Mouse (Mus musculus) layer of hippocampus, adult 8-10 months (tissue): Measurements from ENCODE around the gene Gm28043. TPM values are rescaled to one million over a fixed set of nuclear protein-coding genes. Genes with fewer than 3 reads are reported as not detected.

Source experiments
- DNase-seq, 2 experiments: peaks; one replicate each; pipeline ENCODE4 v3.0.0; 2022; ENCODE audit warnings: low spot score in 2 of 2
- total RNA-seq, 4 experiments: library from RNA; stranded (reverse); gene quantifications; 2 replicates each; pipeline ENCODE4 v1.2.4; 2022

The Gm28043 gene
- total RNA-seq, 4 experiments from 2014 or later: 4.5 to 6.3 (median 5.5) TPM

GRCm38 (mm10) chr17:29623488-29623887 is 8.8 kb downstream of the Gm28043 start:
- no peak for DNase-seq

- DNase-seq: no peak
These were observed 12.6 kb downstream of the Gm28043 start for GRCm38 (mm10) chr17:29627285-29627684.

DNA sequence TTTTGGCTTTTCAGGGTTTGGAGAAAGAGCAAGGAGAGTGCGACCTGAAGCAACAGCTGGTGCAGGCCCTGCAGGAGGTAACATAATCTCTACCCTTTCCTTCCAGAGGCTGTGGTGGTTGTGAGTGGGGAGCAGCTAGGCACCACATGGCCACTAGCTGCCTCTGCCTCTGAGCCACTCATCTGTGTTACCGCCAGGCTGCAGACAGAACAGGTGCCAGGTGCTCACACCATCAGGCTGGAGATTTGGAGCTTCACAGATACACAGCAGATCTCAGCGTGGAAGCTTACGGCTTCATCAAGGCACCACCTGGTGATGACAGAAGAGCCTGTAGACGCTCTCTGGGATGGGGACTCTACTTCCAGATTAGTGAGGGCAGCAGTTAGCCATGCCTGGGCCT is 14.3 kb downstream of the Gm28043 start:
- peak in 1 of 2 experiments; percentile 36 for DNase-seq

DNA sequence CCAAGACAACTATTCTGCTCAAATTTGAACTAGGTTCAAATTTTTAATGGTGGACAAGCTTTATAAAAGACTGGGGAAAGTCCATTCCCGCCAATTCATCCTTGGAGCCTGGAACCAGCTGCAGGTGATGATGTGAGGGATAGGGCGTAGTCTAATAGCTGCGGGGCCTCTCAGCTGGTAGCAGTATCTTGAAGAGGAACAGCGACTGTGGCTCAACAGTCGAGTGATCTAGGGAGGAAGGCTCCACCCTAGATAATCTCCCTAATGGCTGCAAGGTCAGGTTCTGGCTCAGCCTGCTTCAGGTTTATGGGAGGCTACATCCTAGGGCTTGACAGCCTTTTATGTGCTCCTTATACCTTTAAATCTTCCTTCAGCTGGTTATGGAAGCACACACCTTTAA is 14.9 kb downstream of the Gm28043 start:
- DNase-seq: no peak

DNA sequence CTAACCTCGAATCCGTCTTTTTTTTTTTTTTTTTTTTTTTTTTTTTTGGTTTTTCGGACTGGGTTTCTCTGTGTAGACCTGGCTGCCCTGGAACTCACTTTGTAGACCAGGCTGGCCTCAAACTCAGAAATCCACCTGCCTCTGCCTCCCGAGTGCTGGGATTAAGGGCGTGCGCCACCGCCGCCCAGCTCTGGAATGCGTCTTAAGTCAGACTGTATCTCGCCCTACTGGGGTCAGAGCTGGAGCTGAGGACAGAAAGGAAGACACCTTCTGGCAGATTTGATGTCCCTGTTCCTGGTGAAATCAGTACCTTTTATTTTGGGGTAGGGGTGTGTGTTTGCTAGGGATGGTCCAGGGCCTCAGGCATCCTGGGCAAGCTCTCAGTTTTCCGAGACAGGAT is 17.6 kb downstream of the Gm28043 start:
- DNase-seq: no peak

DNA sequence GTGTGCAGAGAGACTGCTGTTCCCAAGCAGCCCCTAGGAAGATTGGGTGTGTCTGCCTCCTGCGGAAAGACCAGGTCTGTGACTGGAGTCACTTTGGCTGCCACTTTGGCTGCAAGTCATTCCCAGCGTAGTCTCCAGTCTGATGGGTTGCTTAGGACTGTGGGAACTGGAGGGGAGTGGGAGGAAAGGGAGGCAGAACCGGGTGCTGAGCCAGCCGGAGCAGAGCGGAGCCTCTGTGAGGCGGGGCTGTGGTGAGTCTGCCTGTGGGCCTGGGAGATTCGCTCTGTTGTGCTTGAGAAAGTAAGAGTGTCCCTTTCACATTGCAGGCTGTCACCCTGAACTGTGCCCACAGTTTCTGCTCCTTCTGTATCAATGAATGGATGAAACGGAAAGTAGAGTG is 20.8 kb downstream of the Gm28043 start:
- DNase-seq: peak in 1 of 2 experiments; percentile 33

GRCm38 (mm10) chr17:29636118-29636517 is 21.4 kb downstream of the Gm28043 start:
- DNase-seq: peak in 1 of 2 experiments; percentile 55

DNA sequence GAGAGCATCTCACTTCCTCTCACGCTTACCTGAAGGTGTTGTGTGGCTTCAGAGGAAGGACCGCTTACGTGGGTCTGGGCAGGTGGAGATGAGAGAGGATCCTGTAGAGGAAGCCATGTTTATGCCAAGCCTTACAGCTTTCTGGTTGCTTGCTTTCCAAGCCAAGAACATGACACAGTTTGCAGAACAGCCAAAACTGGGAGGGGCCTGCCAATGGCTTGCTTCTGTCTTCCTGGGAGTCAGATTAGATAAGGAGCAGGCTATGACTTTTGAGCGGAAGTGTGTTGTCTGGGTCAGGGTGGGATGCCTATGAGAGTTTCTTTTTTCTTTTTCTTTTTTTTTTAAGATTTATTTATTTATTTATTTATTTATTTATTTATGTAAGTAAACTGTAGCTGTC is 22.7 kb downstream of the Gm28043 start:
- no peak for DNase-seq

GRCm38 (mm10) chr17:29637895-29638294 is 23.2 kb downstream of the Gm28043 start:
- no peak for DNase-seq

DNA sequence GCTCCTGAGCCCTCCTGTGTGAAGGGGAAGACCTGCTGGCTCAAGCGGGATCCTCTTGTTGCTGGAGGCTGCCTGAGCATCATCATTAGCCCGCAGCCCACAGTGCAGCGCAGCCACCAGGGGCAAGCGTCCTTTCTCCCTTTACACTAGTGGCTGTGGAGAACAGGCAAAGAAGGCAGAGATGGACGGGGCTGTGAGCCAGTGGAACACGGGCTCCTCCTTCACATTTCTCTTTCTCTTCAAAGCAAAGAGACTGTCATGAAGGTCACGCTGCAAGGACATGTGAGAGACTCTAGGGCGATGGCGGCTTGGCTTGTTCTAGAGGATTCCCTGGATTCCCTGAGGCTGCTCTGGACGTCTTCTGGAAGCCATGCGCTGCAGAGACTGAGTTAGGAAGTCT is 26.3 kb downstream of the Gm28043 start:
- DNase-seq: no peak

GRCm38 (mm10) chr17:29642219-29642618 is 27.5 kb downstream of the Gm28043 start:
- no peak for DNase-seq

DNA sequence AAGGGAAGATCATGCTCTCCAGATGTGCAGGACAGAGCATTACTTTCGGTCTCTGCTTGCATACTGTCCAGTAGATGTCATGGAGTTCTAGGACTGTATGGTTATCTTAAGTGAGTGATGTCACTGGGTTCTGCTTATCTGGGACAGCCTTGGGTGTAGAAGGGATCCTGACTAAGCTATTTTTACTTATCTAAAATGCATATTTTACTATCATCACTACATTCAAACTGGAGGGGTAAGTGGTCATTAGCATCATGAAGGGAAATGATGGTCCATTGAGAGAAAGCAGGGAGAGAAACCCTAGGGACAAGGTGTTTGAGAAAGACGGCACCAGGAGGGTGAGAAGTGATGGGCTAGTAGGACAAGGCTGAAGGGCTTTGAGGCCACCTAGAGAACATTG is 43.6 kb downstream of the Gm28043 start:
- DNase-seq: no peak

- DNase-seq: peak; percentile 87 to 92
These were observed 45.5 kb downstream of the Gm28043 start, which contains the start of gene Cmtr1 for GRCm38 (mm10) chr17:29660076-29660761. Gene Cmtr1, plus strand, starts transcription at chr17:29660595.

GRCm38 (mm10) chr17:29660762-29661391 is 46.2 kb downstream of the Gm28043 start:
- no peak for DNase-seq

GRCm38 (mm10) chr17:29662145-29662544 is 47.5 kb downstream of the Gm28043 start:
- DNase-seq: no peak

- DNase-seq: peak in 1 of 2 experiments; percentile 54
These were observed 53.6 kb downstream of the Gm28043 start for GRCm38 (mm10) chr17:29668051-29668986.

DNA sequence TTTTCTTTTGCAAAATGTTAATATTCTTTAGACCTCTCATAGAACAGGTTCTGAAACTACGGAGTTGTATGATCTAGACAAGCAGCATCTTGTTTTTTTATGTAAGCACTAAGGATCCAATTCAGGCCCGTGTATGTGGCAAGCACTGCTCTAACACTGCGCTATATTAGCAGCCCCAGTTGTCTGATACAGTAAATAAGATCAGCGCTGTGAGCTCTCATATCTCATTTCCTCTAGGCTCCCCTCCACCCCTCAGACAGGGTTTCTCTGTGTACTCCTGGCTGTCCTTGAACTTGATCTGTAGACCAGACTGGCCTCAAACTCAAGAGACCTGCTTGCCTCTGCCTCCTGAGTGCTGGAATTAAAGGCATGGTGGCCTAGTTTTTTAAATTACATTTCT is 54.4 kb downstream of the Gm28043 start:
- DNase-seq: no peak

- no peak for DNase-seq
These were observed 55.3 kb downstream of the Gm28043 start for GRCm38 (mm10) chr17:29669936-29670335.

- DNase-seq: no peak
These were observed 56.3 kb downstream of the Gm28043 start for GRCm38 (mm10) chr17:29671021-29671420.

DNA sequence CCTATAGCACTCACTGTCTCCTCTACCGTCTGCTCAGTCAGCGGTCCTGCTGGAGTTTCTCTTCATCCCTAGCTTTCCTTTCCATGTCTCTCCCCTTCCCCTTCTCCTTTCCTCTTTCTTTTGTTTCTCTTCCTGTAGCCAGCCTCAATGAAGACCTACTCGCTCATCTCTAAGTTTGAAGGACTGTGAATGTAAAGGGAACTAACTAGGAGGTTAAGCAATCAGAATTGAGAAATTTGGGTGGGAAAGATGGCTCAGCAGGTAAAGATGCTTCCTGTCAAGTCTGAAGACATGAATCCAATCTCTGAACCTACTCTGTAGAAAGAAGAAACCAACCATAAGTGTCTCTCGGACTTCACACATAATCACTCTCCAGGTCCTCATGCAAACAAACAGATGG is 58.6 kb downstream of the Gm28043 start:
- no peak for DNase-seq

GRCm38 (mm10) chr17:29678526-29678925 is 63.9 kb downstream of the Gm28043 start:
- no peak for DNase-seq
